14 mouse cellular contexts compared by ENCODE assay signal in genomic region chr9:110529002-110529737, GRCm38 (mm10). TPM values are rescaled to one million over a fixed set of nuclear protein-coding genes. Genes with fewer than 3 reads are reported as not detected.
DNase-seq lines count a peak whose midpoint lies in the region; ATAC-seq and TF ChIP-seq lines count a peak whose summit lies in the region.
"Had no signal": no experiment of that assay in that cellular context is flagged by ENCODE, and none has a peak within 500 bp of the region (broad histone marks: within the 10 kb centered on the region; RNA-seq: fewer than 3 reads in every experiment).

No protein-coding gene starts in this region.

- WGBS in hindbrain, embryonic 10.5 days: 38% methylated on average over 9 of the region's 9 CpGs
- 38% methylated on average over 9 of the region's 9 CpGs for WGBS in hindbrain, embryonic 13.5 days
- WGBS in liver, embryonic 14.5 days (ENCODE audit: insufficient replicate concordance): 49% methylated on average over 9 of the region's 9 CpGs

- peak overlapping the region; percentile 37 for H3K4me3 ChIP-seq in hindbrain, embryonic 10.5 days
- no peak overlapping the region for H3K4me3 ChIP-seq in hindbrain, embryonic 13.5 days
- H3K4me3 ChIP-seq in ES-E14 (ENCODE audit: insufficient read depth in 1 of 2, low read depth in 1 of 2, low read length in 2 of 2, poor library complexity in 1 of 2, severe bottlenecking in 1 of 2): peak overlapping the region; percentile 89 to 93
- peak overlapping the region; percentile 3 to 68; a peak in 3 of 4 replicates for H3K4me3 ChIP-seq in liver, embryonic 14.5 days (ENCODE audit: insufficient read depth in 1 of 2, low read depth in 2 of 2, low read length in 2 of 2)
- H3K4me3 ChIP-seq: midbrain, embryonic 15.5 days; neural tube, embryonic 13.5 days had no signal

- in situ Hi-C loops in ES-E14 (cut with MboI; ENCODE audit: low sequenced_read_pairs in 2 of 2, unreplicated experiment in 2 of 2): no loop called here

- DNase-seq in hindbrain, embryonic 10.5 days (ENCODE audit: low spot score): peak; percentile 8
- DNase-seq in ES-E14 (ENCODE audit: low read depth, low spot score): peak; percentile 88
- DNase-seq in embryo, embryonic 10.5 days (ENCODE audit: low spot score): peak; percentile 54
- peak in 1 of 3 experiments; percentile 41 for DNase-seq in liver, embryonic 14.5 days (ENCODE audit: low read depth in 3 of 3, low spot score in 3 of 3)
- DNase-seq in c-Kit-positive CD71-positive TER-119-positive erythroid progenitor cells, embryonic 14.5 days (ENCODE audit: low spot score): no peak
- no peak for DNase-seq in layer of hippocampus, postnatal 25 days (ENCODE audit: extremely low spot score in 1 of 2, low spot score in 1 of 2)
- DNase-seq: adrenal gland, adult 8-10 months; cerebellum, adult 18-20 months; gastrocnemius, postnatal 10 days; heart, postnatal 36 days; kidney, adult 2 months had no signal

- ATAC-seq in hindbrain, embryonic 13.5 days (ENCODE audit: low FRiP score): no peak
- no peak for ATAC-seq in liver, embryonic 14.5 days (ENCODE audit: insufficient read depth)
- ATAC-seq: midbrain, embryonic 15.5 days had no signal

- peaks cover 16% of the 10 kb centered on the region for H3K4me1 ChIP-seq in hindbrain, embryonic 10.5 days (replicated peaks)
- H3K4me1 ChIP-seq in hindbrain, embryonic 13.5 days (replicated peaks): peaks cover 17% of the 10 kb centered on the region
- peaks cover 5 to 6% of the 10 kb centered on the region in 2 experiments; a peak in 3 of 4 replicates for H3K4me1 ChIP-seq in ES-E14 (ENCODE audit: control insufficient read depth in 2 of 2, insufficient read depth in 2 of 2, low read length in 2 of 2, poor library complexity in 1 of 2)
- H3K4me1 ChIP-seq in liver, embryonic 14.5 days (replicated peaks; ENCODE audit: control insufficient read depth in 2 of 2, insufficient read depth in 2 of 2, low read length in 1 of 2): peaks cover 9 to 19% of the 10 kb centered on the region in 2 experiments

- H3K27ac ChIP-seq in hindbrain, embryonic 10.5 days: no peak overlapping the region
- H3K27ac ChIP-seq in hindbrain, embryonic 13.5 days: no peak overlapping the region
- no peak overlapping the region for H3K27ac ChIP-seq in ES-E14 (ENCODE audit: insufficient read depth, low read depth, low read length, poor library complexity, severe bottlenecking)
- H3K27ac ChIP-seq in liver, embryonic 14.5 days: no peak overlapping the region
- H3K27ac ChIP-seq: midbrain, embryonic 15.5 days; neural tube, embryonic 13.5 days had no signal

- H3K36me3 ChIP-seq in hindbrain, embryonic 10.5 days: no peaks in the 10 kb centered on the region
- no peaks in the 10 kb centered on the region for H3K36me3 ChIP-seq in hindbrain, embryonic 13.5 days
- H3K36me3 ChIP-seq in ES-E14 (ENCODE audit: control insufficient read depth, insufficient read depth, low read length, poor library complexity, severe bottlenecking): no peaks in the 10 kb centered on the region
- H3K36me3 ChIP-seq in liver, embryonic 14.5 days (replicated peaks; ENCODE audit: control insufficient read depth, insufficient read depth, low read depth): no peaks in the 10 kb centered on the region; the same call in 1 of the 2 replicates
- H3K36me3 ChIP-seq: midbrain, embryonic 15.5 days; neural tube, embryonic 13.5 days had no signal

- no peaks in the 10 kb centered on the region for H3K27me3 ChIP-seq in hindbrain, embryonic 10.5 days (ENCODE audit: insufficient read depth, poor library complexity, severe bottlenecking)
- H3K27me3 ChIP-seq in hindbrain, embryonic 13.5 days: no peaks in the 10 kb centered on the region
- H3K27me3 ChIP-seq in liver, embryonic 14.5 days (ENCODE audit: control insufficient read depth, insufficient read depth, low read length): no peaks in the 10 kb centered on the region
- H3K27me3 ChIP-seq: midbrain, embryonic 15.5 days; neural tube, embryonic 13.5 days had no signal

- no peak for TF ChIP-seq EP300 in liver, embryonic 14.5 days (IDR thresholded peaks at IDR 0.05; ENCODE audit: low read depth)

- TF ChIP-seq CTCF in liver, embryonic 14.5 days (IDR thresholded peaks at IDR 0.05; ENCODE audit: low read depth): no peak

- H3K4me2 ChIP-seq in hindbrain, embryonic 13.5 days: no peak overlapping the region
- H3K4me2 ChIP-seq in liver, embryonic 14.5 days (ENCODE audit: low read depth): peak overlapping the region; percentile 16
- H3K4me2 ChIP-seq: midbrain, embryonic 15.5 days; neural tube, embryonic 13.5 days had no signal

- no peaks in the 10 kb centered on the region for H3K9me3 ChIP-seq in hindbrain, embryonic 10.5 days
- no peaks in the 10 kb centered on the region for H3K9me3 ChIP-seq in hindbrain, embryonic 13.5 days
- no peaks in the 10 kb centered on the region for H3K9me3 ChIP-seq in ES-E14 (ENCODE audit: control insufficient read depth, insufficient read depth, low read depth, low read length)
- no peaks in the 10 kb centered on the region for H3K9me3 ChIP-seq in liver, embryonic 14.5 days (ENCODE audit: control insufficient read depth, low read length)
- H3K9me3 ChIP-seq: midbrain, embryonic 15.5 days; neural tube, embryonic 13.5 days had no signal

- H3K9ac ChIP-seq in hindbrain, embryonic 13.5 days: no peak overlapping the region
- H3K9ac ChIP-seq in ES-E14 (ENCODE audit: insufficient read depth, low read depth, low read length, poor library complexity, severe bottlenecking): peak overlapping the region; percentile 83
- H3K9ac ChIP-seq in liver, embryonic 14.5 days (replicated peaks): no peak overlapping the region
- H3K9ac ChIP-seq: midbrain, embryonic 15.5 days; neural tube, embryonic 13.5 days had no signal

TF ChIP-seq in ES-E14, 5 proteins besides CTCF, POLR2A, EP300 and RAD21:
- peak; percentile 72 for TF ChIP-seq ZNF384 (IDR thresholded peaks at IDR 0.05; ENCODE audit: low read depth, low read length)
- no peak for TF ChIP-seq HCFC1 (IDR thresholded peaks at IDR 0.05; ENCODE audit: borderline replicate concordance, insufficient read depth, low read length)

RNA-seq across cellular contexts. Expression of gene Setd2, which starts 3.2 kb away (rescaled TPM):
- 26.2 and 33.6 TPM in 2 replicates for polyA plus RNA-seq in hindbrain, embryonic 10.5 days (2016; fragmentation: Nextera tagmentation; extraction: Ambion mirVana)
- 37.9 and 40.3 TPM in 2 replicates for polyA plus RNA-seq in hindbrain, embryonic 13.5 days (2015; fragmentation: Nextera tagmentation; extraction: Ambion mirVana)
- 78.9 and 79.2 TPM in 2 replicates for total RNA-seq in ES-E14 (2012; rRNA removed)
- 21.4 and 25.0 TPM in 2 replicates for polyA plus RNA-seq in liver, embryonic 14.5 days (2012; rRNA removed)
- polyA plus RNA-seq in liver, embryonic 14.5 days (2014; fragmentation: Nextera tagmentation; extraction: Ambion mirVana): 12.4 and 14.2 TPM in 2 replicates
- 10 to 100 TPM; 51.8 to 69.5 TPM for total RNA-seq in layer of hippocampus, postnatal 25 days (2021)

RNA-seq across cellular contexts. Expression of gene Kif9, which starts 52.4 kb away (rescaled TPM):
- 2.1 and 3.1 TPM in 2 replicates for polyA plus RNA-seq in hindbrain, embryonic 10.5 days (2016; fragmentation: Nextera tagmentation; extraction: Ambion mirVana)
- 3.0 and 6.2 TPM in 2 replicates for polyA plus RNA-seq in hindbrain, embryonic 13.5 days (2015; fragmentation: Nextera tagmentation; extraction: Ambion mirVana)
- total RNA-seq in ES-E14 (2012; rRNA removed): 0.63 and 0.71 TPM in 2 replicates
- polyA plus RNA-seq in liver, embryonic 14.5 days (2012; rRNA removed): 0.10 and 0.19 TPM in 2 replicates
- polyA plus RNA-seq in liver, embryonic 14.5 days (2014; fragmentation: Nextera tagmentation; extraction: Ambion mirVana): 0.10 and 0.37 TPM in 2 replicates
- 1 to 10 TPM; 2.5 to 2.9 TPM for total RNA-seq in layer of hippocampus, postnatal 25 days (2021)

RNA-seq across cellular contexts. Expression of gene Klhl18, which starts 52.7 kb away (rescaled TPM):
- polyA plus RNA-seq in hindbrain, embryonic 10.5 days (2016; fragmentation: Nextera tagmentation; extraction: Ambion mirVana): 11.0 and 11.8 TPM in 2 replicates
- polyA plus RNA-seq in hindbrain, embryonic 13.5 days (2015; fragmentation: Nextera tagmentation; extraction: Ambion mirVana): 16.4 and 17.1 TPM in 2 replicates
- 4.4 and 4.7 TPM in 2 replicates for total RNA-seq in ES-E14 (2012; rRNA removed)
- 2.4 and 2.8 TPM in 2 replicates for polyA plus RNA-seq in liver, embryonic 14.5 days (2012; rRNA removed)
- 1.8 and 2.4 TPM in 2 replicates for polyA plus RNA-seq in liver, embryonic 14.5 days (2014; fragmentation: Nextera tagmentation; extraction: Ambion mirVana)
- 10 to 100 TPM; 21.7 to 24.5 TPM for total RNA-seq in layer of hippocampus, postnatal 25 days (2021)

Comparison
In these comparisons a context has a peak if more than half of its experiments do, and no peak if none do; other contexts are left out.
1. DNase-seq: peak in hindbrain, embryonic 10.5 days (single experiment), ES-E14 (single experiment) and embryo, embryonic 10.5 days (single experiment); none in c-Kit-positive CD71-positive TER-119-positive erythroid progenitor cells, embryonic 14.5 days (single experiment) and layer of hippocampus, postnatal 25 days (0 of 2).